Mouse (Mus musculus) T-helper 1 cell (primary cell): ENCODE measurements at regions not wholly inside any gene's neighbourhood (a gene's known extent, or its start where the extent isn't known, plus 50 kb on each side); places are given as distances from the start of the nearest gene placed in this dataset.

Experiments used
- in situ Hi-C: fragments of 300-600 bp; cut with MboI, MseI; formaldehyde crosslinking; loops from one replicate; pipeline ENCODE4 v1.15.1; 2025; ENCODE audit warnings: high pct_unique_total_duplicates

- in situ Hi-C loops, result loop anchor here (10.0 kb wide), 1 partner anchor 1240 kb away; no protein-coding TSS in a partner anchor
Observed at GRCm38 (mm10) chr5:78284456-78285199, 876.8 kb upstream of the Igfbp7 start.

GRCm38 (mm10) chr5:78251491-78251890 is 843.6 kb upstream of the Igfbp7 start:
- in situ Hi-C loops, result no loop called here

- in situ Hi-C loops, result no loop called here
Observed at GRCm38 (mm10) chr5:78213696-78214095, 805.9 kb upstream of the Igfbp7 start.
